Mouse (Mus musculus) lung, embryonic 16.5 days (tissue): ENCODE data around the gene Mllt1. TPM values are rescaled to one million over a fixed set of nuclear protein-coding genes. Genes with fewer than 3 reads are reported as not detected.
"Not testable (repeated sequence)": the region's sequence is repeated elsewhere in the genome, so short reads cannot be mapped to it uniquely, and the experiment has no call there.

ENCODE experiments used
- ATAC-seq: fragments of 200-750 bp; cut with Nextera tagmentation; 2 replicates; pipeline ENCODE4 v1.8.0; 2017; ENCODE audit warnings: low read depth, mild to moderate bottlenecking, moderate library complexity
- H3K27ac ChIP-seq: fragments of 300-500 bp; sonication (generic); 2 replicates; pipeline ENCODE4 v1.5.1; 2014; ENCODE audit warnings: mild to moderate bottlenecking, control low read depth, low read length
- H3K27me3 ChIP-seq: fragments of 300-500 bp; sonication (generic); 2 replicates; pipeline ENCODE4 v1.6.1; 2014; ENCODE audit warnings: low read depth, low read length, mixed read lengths; ENCODE audit not compliant: control insufficient read depth, insufficient read depth
- H3K36me3 ChIP-seq: fragments of 300-500 bp; sonication (generic); 2 replicates; pipeline ENCODE4 v1.6.1; 2014; ENCODE audit warnings: low read length; ENCODE audit not compliant: control insufficient read depth, insufficient read depth
- H3K4me1 ChIP-seq: fragments of 300-500 bp; sonication (generic); replicated peaks from 2 replicates; pipeline ENCODE4 v1.6.1; 2014; ENCODE audit warnings: low read length, mixed read lengths; ENCODE audit not compliant: control insufficient read depth, insufficient read depth
- H3K4me2 ChIP-seq: fragments of 300-500 bp; sonication (generic); 2 replicates; pipeline ENCODE4 v1.6.1; 2014; ENCODE audit warnings: low read depth, low read length, control low read depth
- H3K4me3 ChIP-seq: fragments of 300-500 bp; sonication (generic); 2 replicates; pipeline ENCODE4 v1.5.1; 2014; ENCODE audit warnings: mild to moderate bottlenecking, low read length, control low read depth
- H3K9ac ChIP-seq: fragments of 300-500 bp; sonication (generic); 2 replicates; pipeline ENCODE4 v1.6.1; 2014; ENCODE audit warnings: low read length, control low read depth
- H3K9me3 ChIP-seq: fragments of 300-500 bp; sonication (generic); 2 replicates; pipeline ENCODE4 v1.6.1; 2016; ENCODE audit warnings: low read length; ENCODE audit not compliant: control insufficient read depth
- WGBS: fragments of 180-500 bp; shearing (Covaris S2); extraction: QIAGEN DNeasy Blood & Tissue Kit; methylation state at CpG from one replicate; pipeline ENCODE4 v1.1.7; 2014; 5-methylcytosine and 5-hydroxymethylcytosine counted together
- polyA plus RNA-seq: library from polyadenylated mRNA; unstranded; fragments of >200 nt; fragmentation: Nextera tagmentation; extraction: Ambion mirVana; gene quantifications from 2 replicates; pipeline ENCODE4 v1.2.1, GENCODE M21; 2015

Mllt1 gene
- polyA plus RNA-seq, 1 experiment from 2014 or later: 40.6 TPM

GRCm38 (mm10) chr17:56925998-56926397 lies 9.2 kb downstream of the Mllt1 start:
- Histone ChIP-seq H3K4me3 (no peak overlapping the region), H3K27me3 (no peaks in the 10 kb centered on the region), H3K9ac (no peak overlapping the region), H3K4me2 (no peak overlapping the region), H3K9me3 (no peaks in the 10 kb centered on the region), H3K27ac (no peak overlapping the region), H3K4me1 (no peaks in the 10 kb centered on the region), H3K36me3 (peaks cover 9% of the 10 kb centered on the region; the same call in 1 of the 2 replicates)
- ATAC-seq: no peak
- WGBS: 85% methylated on average over 2 of the region's 2 CpGs

- Histone ChIP-seq H3K9me3 (no peaks in the 10 kb centered on the region), H3K4me2 (no peak overlapping the region), H3K4me1 (peaks cover 4% of the 10 kb centered on the region; the same call in 1 of the 2 replicates), H3K27ac (0 out of 2 replicates have a peak overlapping the region, but pooled peaks have one; percentile 2), H3K9ac (no peak overlapping the region), H3K36me3 (peaks cover 22% of the 10 kb centered on the region), H3K27me3 (no peaks in the 10 kb centered on the region), H3K4me3 (no peak overlapping the region)
- ATAC-seq: peak; percentile 82
- 48% methylated on average over 3 of the region's 3 CpGs for WGBS
These were observed 15.5 kb downstream of the Mllt1 start for GRCm38 (mm10) chr17:56919725-56920124.

DNA sequence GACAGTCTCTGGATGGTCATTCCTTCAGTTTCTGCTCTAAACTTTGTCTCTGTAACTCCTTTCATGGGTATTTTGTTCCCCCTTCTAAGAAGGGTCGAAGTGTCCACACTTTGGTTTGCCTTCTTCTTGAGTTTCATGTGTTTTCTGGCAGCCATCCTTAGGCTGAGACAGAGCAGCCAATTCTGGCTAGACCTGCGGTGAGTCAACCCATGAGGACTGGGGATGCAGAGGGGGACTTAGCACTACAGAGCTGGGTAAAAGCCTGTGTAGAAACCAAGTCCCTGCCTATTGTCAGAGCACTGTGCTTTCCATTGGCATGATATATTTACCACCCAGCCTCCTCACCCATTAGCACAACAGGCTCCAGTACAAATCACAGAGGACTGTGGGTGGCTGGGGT lies 18.0 kb downstream of the Mllt1 start:
- Histone ChIP-seq H3K4me1 (peaks cover 6% of the 10 kb centered on the region; the same call in 1 of the 2 replicates), H3K36me3 (peaks cover 16% of the 10 kb centered on the region), H3K4me3 (no peak overlapping the region), H3K9me3 (no peaks in the 10 kb centered on the region), H3K4me2 (no peak overlapping the region), H3K9ac (no peak overlapping the region), H3K27ac (no peak overlapping the region), H3K27me3 (no peaks in the 10 kb centered on the region)
- ATAC-seq: no peak
- 85% methylated on average over 2 of the region's 2 CpGs for WGBS

DNA sequence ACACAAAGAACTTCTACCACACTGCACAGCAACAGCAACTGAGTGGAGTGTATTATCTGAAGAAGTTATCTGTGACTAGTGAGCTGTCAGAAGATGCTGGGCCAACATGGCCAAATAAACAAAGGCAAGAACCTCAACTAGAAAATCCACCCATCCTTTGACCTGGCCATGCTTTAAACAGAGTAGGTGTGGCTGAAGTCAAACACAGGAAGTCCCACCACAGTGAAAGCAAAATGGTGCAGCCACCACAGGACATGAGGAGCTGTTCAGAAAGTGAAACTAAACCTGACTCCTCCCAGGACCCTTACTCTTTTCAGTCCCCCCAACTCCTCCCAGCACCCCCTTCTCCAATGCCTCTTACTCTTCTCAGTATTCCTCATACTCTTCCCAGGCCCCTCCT lies 21.8 kb downstream of the Mllt1 start:
- ATAC-seq: no peak
- Histone ChIP-seq H3K36me3 (peaks cover 20% of the 10 kb centered on the region), H3K27me3 (no peaks in the 10 kb centered on the region)

DNA sequence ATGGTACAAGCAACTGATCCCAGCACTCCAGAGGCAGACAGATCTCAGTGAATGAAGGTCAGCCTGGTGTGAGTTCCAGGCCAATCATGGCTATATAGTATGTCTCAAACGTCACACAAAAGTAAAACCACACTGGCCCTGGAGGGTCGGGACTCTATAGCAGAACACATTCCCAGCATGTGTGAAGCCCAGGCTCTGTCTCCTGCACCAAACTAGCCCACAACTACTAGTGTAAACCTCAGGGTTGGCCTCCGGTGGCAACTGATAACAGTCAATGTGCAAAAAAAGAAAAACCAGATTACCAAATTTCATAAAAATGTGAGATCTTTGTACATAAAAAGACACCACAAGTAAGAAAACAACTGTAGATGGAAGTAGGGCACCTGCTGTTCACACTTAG lies 22.2 kb downstream of the Mllt1 start:
- Histone ChIP-seq H3K4me3 (no peak overlapping the region), H3K4me2 (no peak overlapping the region), H3K27ac (no peak overlapping the region), H3K27me3 (no peaks in the 10 kb centered on the region), H3K9ac (no peak overlapping the region), H3K9me3 (no peaks in the 10 kb centered on the region), H3K36me3 (peaks cover 20% of the 10 kb centered on the region), H3K4me1 (peaks cover 11% of the 10 kb centered on the region)
- no peak for ATAC-seq
- 73% methylated on average over 3 of the region's 3 CpGs for WGBS

More for the DNA sequence above, 21.8 kb downstream of the Mllt1 start:
- Histone ChIP-seq H3K9ac (no peak overlapping the region), H3K4me2 (no peak overlapping the region), H3K4me3 (no peak overlapping the region), H3K27ac (no peak overlapping the region), H3K4me1 (peaks cover 7% of the 10 kb centered on the region), H3K9me3 (no peaks in the 10 kb centered on the region)

DNA sequence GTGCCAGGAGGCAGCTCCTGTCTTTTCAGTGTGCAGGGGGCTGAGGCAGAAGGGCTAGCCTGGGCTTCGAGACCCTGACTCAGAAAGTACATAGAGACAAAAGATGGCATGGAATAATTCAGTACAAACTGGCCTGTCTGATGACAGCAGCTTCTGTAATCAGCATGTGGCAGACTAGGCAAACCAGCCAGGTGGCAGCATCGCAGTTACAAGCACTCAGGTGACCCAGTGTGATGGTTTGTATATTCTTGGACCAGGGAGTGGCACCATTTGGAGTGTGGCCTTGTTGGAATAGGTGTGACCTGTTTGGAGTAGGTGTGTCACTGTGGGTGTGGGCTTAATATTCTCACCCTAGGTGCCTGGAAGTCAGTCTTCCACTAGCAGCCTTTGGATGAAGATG lies 25.5 kb downstream of the Mllt1 start:
- H3K9ac ChIP-seq, H3K4me2 ChIP-seq, H3K9me3 ChIP-seq, H3K4me3 ChIP-seq, H3K27ac ChIP-seq, ATAC-seq, H3K27me3 ChIP-seq: not testable (repeated sequence)
- H3K4me1 ChIP-seq: peaks cover 21% of the 10 kb centered on the region
- 75% methylated on average over 2 of the region's 2 CpGs for WGBS
- H3K36me3 ChIP-seq: peaks cover 17% of the 10 kb centered on the region

- Histone ChIP-seq H3K4me2 (no peak overlapping the region; the same call in 1 of the 2 replicates), H3K9me3 (no peaks in the 10 kb centered on the region), H3K36me3 (peaks cover 20% of the 10 kb centered on the region), H3K27me3 (no peaks in the 10 kb centered on the region), H3K27ac (peak overlapping the region; percentile 74), H3K4me3 (no peak overlapping the region), H3K4me1 (peaks cover 19% of the 10 kb centered on the region), H3K9ac (peak overlapping the region; percentile 36; the same call in 1 of the 2 replicates)
- peak; percentile 51 for ATAC-seq
- 17% methylated on average over 9 of the region's 9 CpGs for WGBS
These were observed 27.3 kb downstream of the Mllt1 start for GRCm38 (mm10) chr17:56907887-56908286.

DNA sequence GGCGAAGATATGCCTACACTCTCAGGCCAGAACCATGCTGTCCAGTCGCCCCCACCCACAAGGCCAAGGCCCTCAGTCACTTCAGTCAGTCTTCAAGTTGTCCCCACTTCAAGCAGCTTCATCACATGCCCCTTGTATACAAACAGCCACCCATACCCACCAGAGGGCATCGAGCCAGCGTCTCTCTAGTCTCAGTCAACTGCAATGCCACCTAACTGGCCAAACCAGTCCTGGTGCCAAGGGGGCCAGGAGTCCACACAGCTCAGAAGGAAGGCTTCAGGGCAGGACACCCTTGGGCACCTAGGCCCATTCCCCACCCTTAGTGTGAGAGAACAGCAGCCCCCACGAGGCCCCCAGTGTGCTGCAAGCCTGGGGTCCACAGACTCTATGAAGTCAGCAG lies 28.1 kb downstream of the Mllt1 start:
- Histone ChIP-seq H3K4me2 (no peak overlapping the region), H3K27ac (peak overlapping the region; percentile 74), H3K9me3 (no peaks in the 10 kb centered on the region), H3K9ac (no peak overlapping the region), H3K4me3 (no peak overlapping the region), H3K27me3 (no peaks in the 10 kb centered on the region), H3K4me1 (peaks cover 19% of the 10 kb centered on the region), H3K36me3 (peaks cover 22% of the 10 kb centered on the region)
- peak; percentile 86 for ATAC-seq
- WGBS: 58% methylated on average over 5 of the region's 5 CpGs

GRCm38 (mm10) chr17:56906166-56906565 lies 29.0 kb downstream of the Mllt1 start:
- 82% methylated on average over 3 of the region's 3 CpGs for WGBS
- H3K27ac ChIP-seq: no peak overlapping the region
- H3K36me3 ChIP-seq: peaks cover 23% of the 10 kb centered on the region

DNA sequence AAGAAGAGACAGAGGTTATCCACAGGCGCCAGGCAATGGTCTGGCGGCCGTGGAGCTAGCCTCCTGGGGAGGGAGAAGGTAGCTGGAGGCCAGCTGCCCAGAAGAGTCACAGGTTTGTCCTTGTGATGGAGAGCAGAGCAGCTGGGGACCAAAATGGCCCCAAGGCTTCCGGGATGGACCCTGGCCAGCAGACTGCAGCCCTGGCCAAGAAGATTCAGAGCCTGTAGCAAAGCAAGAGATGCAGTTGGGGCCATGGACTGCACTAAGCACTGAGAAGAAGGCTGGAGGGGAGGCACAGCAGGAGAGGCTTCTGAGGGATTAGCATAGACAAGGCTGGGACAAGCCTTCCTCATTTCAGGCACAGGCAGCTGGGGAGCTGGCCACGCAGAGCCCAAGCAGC lies 32.5 kb downstream of the Mllt1 start:
- Histone ChIP-seq H3K9ac (no peak overlapping the region), H3K4me1 (peaks cover 7% of the 10 kb centered on the region), H3K4me2 (no peak overlapping the region), H3K27me3 (no peaks in the 10 kb centered on the region), H3K36me3 (peaks cover 20% of the 10 kb centered on the region), H3K9me3 (no peaks in the 10 kb centered on the region), H3K27ac (no peak overlapping the region), H3K4me3 (no peak overlapping the region)
- 85% methylated on average over 5 of the region's 5 CpGs for WGBS
- no peak for ATAC-seq

More at GRCm38 (mm10) chr17:56906166-56906565, 29.0 kb downstream of the Mllt1 start:
- peaks cover 19% of the 10 kb centered on the region for H3K4me1 ChIP-seq
- H3K27me3 ChIP-seq: no peaks in the 10 kb centered on the region
- H3K4me2 ChIP-seq: no peak overlapping the region
- H3K9ac ChIP-seq: no peak overlapping the region
- H3K4me3 ChIP-seq: no peak overlapping the region
- ATAC-seq: no peak
- no peaks in the 10 kb centered on the region for H3K9me3 ChIP-seq
